ENCODE assay signal across 10 mouse cellular contexts in the genomic region with DNA sequence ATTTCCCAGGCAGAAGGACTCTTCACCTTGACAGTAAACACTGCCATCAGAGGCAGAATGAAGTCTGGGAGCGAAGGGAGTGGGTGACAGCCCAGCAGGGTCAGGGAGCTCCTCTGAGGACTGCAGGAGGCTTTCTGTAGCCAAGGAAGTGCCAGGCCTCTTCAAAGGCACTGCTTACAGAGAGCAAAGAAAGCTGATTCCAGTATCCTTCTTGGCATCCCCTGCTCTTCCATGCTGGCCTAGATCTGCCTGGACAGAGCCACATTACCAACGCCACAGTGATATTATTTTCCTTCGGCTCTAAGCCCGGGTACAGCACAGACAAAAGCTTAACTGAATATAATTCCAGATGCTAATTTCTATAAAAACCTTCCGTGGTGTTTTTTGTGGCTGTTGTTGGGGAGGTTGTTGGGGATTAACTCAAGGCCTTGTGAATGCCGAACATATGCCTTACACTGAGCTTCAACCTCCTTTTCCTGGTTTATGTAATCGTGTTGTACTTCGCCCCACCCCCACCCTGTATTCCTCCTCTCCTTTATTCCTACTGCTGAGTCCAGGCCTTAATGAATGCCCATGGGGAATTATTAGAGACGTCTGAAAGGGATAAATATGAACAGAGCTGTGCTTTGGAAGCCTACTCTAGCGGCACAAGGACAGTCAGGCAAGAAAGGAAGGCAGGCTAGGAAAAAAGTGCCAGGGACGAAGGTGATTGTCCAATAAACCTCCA. TPM values are rescaled to one million over a fixed set of nuclear protein-coding genes. Genes with fewer than 3 reads are reported as not detected.
DNase-seq lines count a peak whose midpoint lies in the region; ATAC-seq and TF ChIP-seq lines count a peak whose summit lies in the region.
"Had no signal": no experiment of that assay in that cellular context is flagged by ENCODE, and none has a peak within 500 bp of the region (broad histone marks: within the 10 kb centered on the region; RNA-seq: fewer than 3 reads in every experiment).

No protein-coding gene starts in this region.

- no peaks in the 10 kb centered on the region for H3K4me1 ChIP-seq in forebrain, postnatal 0 days (ENCODE audit: insufficient read depth)
- no peaks in the 10 kb centered on the region for H3K4me1 ChIP-seq in midbrain, embryonic 11.5 days (ENCODE audit: control insufficient read depth, insufficient read depth, low read length)

- H3K9ac ChIP-seq in forebrain, postnatal 0 days = 0 out of 2 replicates have a peak overlapping the region, but pooled peaks have one; percentile 3
- no peak overlapping the region for H3K9ac ChIP-seq in midbrain, embryonic 11.5 days (ENCODE audit: low read length)

- no peaks in the 10 kb centered on the region for H3K27me3 ChIP-seq in forebrain, postnatal 0 days (ENCODE audit: insufficient read depth, low read length)
- H3K27me3 ChIP-seq in midbrain, embryonic 11.5 days (ENCODE audit: control insufficient read depth, insufficient read depth, low read length) = no peaks in the 10 kb centered on the region

- peak overlapping the region; percentile 66; the same call in 1 of the 2 replicates for H3K27ac ChIP-seq in forebrain, postnatal 0 days (ENCODE audit: low read depth, low read length)
- H3K27ac ChIP-seq in midbrain, embryonic 11.5 days (ENCODE audit: low read depth, low read length) = peak overlapping the region; percentile 53

- WGBS in forebrain, postnatal 0 days = 46% methylated on average over 11 of the region's 11 CpGs
- WGBS in midbrain, embryonic 11.5 days = 74% methylated on average over 11 of the region's 11 CpGs

- H3K4me2 ChIP-seq in forebrain, postnatal 0 days (ENCODE audit: low read depth) = no peak overlapping the region
- H3K4me2 ChIP-seq in midbrain, embryonic 11.5 days = no peak overlapping the region

- no peak for TF ChIP-seq CTCF in forebrain, postnatal 0 days (IDR thresholded peaks at IDR 0.05; ENCODE audit: low read depth)

- DNase-seq in gastrocnemius, adult 18-20 months (ENCODE audit: low spot score) = peak; percentile 53
- DNase-seq in gastrocnemius, postnatal 10 days = no peak
- peak; percentile 20 for DNase-seq in R1 (ENCODE audit: low read depth, low spot score)
- peak; percentile 2 for DNase-seq in forebrain, postnatal 0 days
- DNase-seq in midbrain, embryonic 11.5 days (ENCODE audit: low spot score, missing footprints) = no peak
- no peak for DNase-seq in ovary, postnatal 36 days (ENCODE audit: low spot score)
- no peak for DNase-seq in urinary bladder, adult 2 months (ENCODE audit: low spot score)
- DNase-seq in lung, adult 18-20 months = no peak
- DNase-seq: kidney, postnatal 14 days had no signal

- H3K4me3 ChIP-seq in forebrain, postnatal 0 days (ENCODE audit: low read depth, low read length) = no peak overlapping the region
- no peak overlapping the region for H3K4me3 ChIP-seq in midbrain, embryonic 11.5 days (ENCODE audit: low read depth, low read length)

- peak; percentile 50 for ATAC-seq in forebrain, postnatal 0 days
- 0 out of 2 replicates have a peak, but pooled peaks have one; percentile 38 for ATAC-seq in midbrain, embryonic 11.5 days (ENCODE audit: low FRiP score)

- H3K36me3 ChIP-seq in forebrain, postnatal 0 days (ENCODE audit: insufficient read depth) = 0 out of 2 replicates have a peak, but pooled peaks cover 7% of the 10 kb centered on the region
- no peaks in the 10 kb centered on the region for H3K36me3 ChIP-seq in midbrain, embryonic 11.5 days (ENCODE audit: control insufficient read depth, insufficient read depth, low read length)

- no peaks in the 10 kb centered on the region for H3K9me3 ChIP-seq in forebrain, postnatal 0 days (ENCODE audit: low read length)
- H3K9me3 ChIP-seq in midbrain, embryonic 11.5 days (ENCODE audit: control insufficient read depth, low read length) = no peaks in the 10 kb centered on the region

RNA-seq across cellular contexts. Expression of gene Coa4, which starts 25.2 kb away (rescaled TPM):
- 10 to 100 TPM; 10.1 to 11.7 TPM for total RNA-seq in gastrocnemius, adult 18-20 months (2021)
- 1 to 10 TPM; 8.2 to 8.9 TPM for total RNA-seq in gastrocnemius, postnatal 10 days (2021)
- 4.8 and 10.3 TPM in 2 replicates for total RNA-seq in forebrain, postnatal 0 days (2014; rRNA removed)
- polyA plus RNA-seq in forebrain, postnatal 0 days (2015; fragmentation: Nextera tagmentation; extraction: Ambion mirVana) = 3.5 and 5.7 TPM in 2 replicates
- polyA plus RNA-seq in midbrain, embryonic 11.5 days (2014; fragmentation: Nextera tagmentation; extraction: Ambion mirVana) = 15.7 and 22.8 TPM in 2 replicates
- polyA plus RNA-seq in urinary bladder, adult 2 months (2012; rRNA removed) = 21.4 and 23.7 TPM in 2 replicates

RNA-seq across cellular contexts. Expression of gene Rab6a, which starts 45.2 kb away (rescaled TPM):
- total RNA-seq in gastrocnemius, adult 18-20 months (2021) = 10 to 100 TPM; 65.5 to 68.8 TPM
- 10 to 100 TPM; 74.9 to 75.2 TPM for total RNA-seq in gastrocnemius, postnatal 10 days (2021)
- 299 and 313 TPM in 2 replicates for total RNA-seq in forebrain, postnatal 0 days (2014; rRNA removed)
- 258 and 305 TPM in 2 replicates for polyA plus RNA-seq in forebrain, postnatal 0 days (2015; fragmentation: Nextera tagmentation; extraction: Ambion mirVana)
- polyA plus RNA-seq in midbrain, embryonic 11.5 days (2014; fragmentation: Nextera tagmentation; extraction: Ambion mirVana) = 180 and 198 TPM in 2 replicates
- polyA plus RNA-seq in urinary bladder, adult 2 months (2012; rRNA removed) = 72.7 and 84.8 TPM in 2 replicates

RNA-seq across cellular contexts. Expression of gene Mrpl48, which starts 46.1 kb away (rescaled TPM):
- 10 to 100 TPM; 54.7 to 60.4 TPM for total RNA-seq in gastrocnemius, adult 18-20 months (2021)
- total RNA-seq in gastrocnemius, postnatal 10 days (2021) = 10 to 100 TPM; 79.2 to 87.0 TPM
- total RNA-seq in forebrain, postnatal 0 days (2014; rRNA removed) = 28.9 and 44.9 TPM in 2 replicates
- polyA plus RNA-seq in forebrain, postnatal 0 days (2015; fragmentation: Nextera tagmentation; extraction: Ambion mirVana) = 88.4 and 97.7 TPM in 2 replicates
- 62.9 and 70.2 TPM in 2 replicates for polyA plus RNA-seq in midbrain, embryonic 11.5 days (2014; fragmentation: Nextera tagmentation; extraction: Ambion mirVana)
- 54.3 TPM in 2 replicates for polyA plus RNA-seq in urinary bladder, adult 2 months (2012; rRNA removed)

RNA-seq across cellular contexts. Expression of gene Dnajb13, which starts 47.3 kb away (rescaled TPM):
- not detected for total RNA-seq in gastrocnemius, adult 18-20 months (2021)
- not detected for total RNA-seq in gastrocnemius, postnatal 10 days (2021)
- 3.4 TPM in 2 replicates for total RNA-seq in forebrain, postnatal 0 days (2014; rRNA removed)
- polyA plus RNA-seq in forebrain, postnatal 0 days (2015; fragmentation: Nextera tagmentation; extraction: Ambion mirVana) = 4.0 and 7.0 TPM in 2 replicates
- polyA plus RNA-seq in midbrain, embryonic 11.5 days (2014; fragmentation: Nextera tagmentation; extraction: Ambion mirVana) = 0.33 and 0.52 TPM in 2 replicates
- polyA plus RNA-seq in urinary bladder, adult 2 months (2012; rRNA removed) = 1.1 and 1.7 TPM in 2 replicates
- polyA plus RNA-seq: heart, embryonic 14.5 days had no signal

Comparison
In these comparisons a context has a peak if more than half of its experiments do, and no peak if none do; other contexts are left out.
1. DNase-seq: peak in gastrocnemius, adult 18-20 months (single experiment), R1 (single experiment) and forebrain, postnatal 0 days (single experiment); none in gastrocnemius, postnatal 10 days (single experiment), midbrain, embryonic 11.5 days (single experiment), ovary, postnatal 36 days (single experiment), urinary bladder, adult 2 months (single experiment) and lung, adult 18-20 months (0 of 2).